Mouse (Mus musculus): Measurements from ENCODE around the gene Tsr2. TPM values are rescaled to one million over a fixed set of nuclear protein-coding genes. Genes with fewer than 3 reads are reported as not detected.

The Tsr2 gene
- total RNA-seq (2017): 12.3 to 26.1 TPM (median 14.5 TPM) in 3 replicates

DNA sequence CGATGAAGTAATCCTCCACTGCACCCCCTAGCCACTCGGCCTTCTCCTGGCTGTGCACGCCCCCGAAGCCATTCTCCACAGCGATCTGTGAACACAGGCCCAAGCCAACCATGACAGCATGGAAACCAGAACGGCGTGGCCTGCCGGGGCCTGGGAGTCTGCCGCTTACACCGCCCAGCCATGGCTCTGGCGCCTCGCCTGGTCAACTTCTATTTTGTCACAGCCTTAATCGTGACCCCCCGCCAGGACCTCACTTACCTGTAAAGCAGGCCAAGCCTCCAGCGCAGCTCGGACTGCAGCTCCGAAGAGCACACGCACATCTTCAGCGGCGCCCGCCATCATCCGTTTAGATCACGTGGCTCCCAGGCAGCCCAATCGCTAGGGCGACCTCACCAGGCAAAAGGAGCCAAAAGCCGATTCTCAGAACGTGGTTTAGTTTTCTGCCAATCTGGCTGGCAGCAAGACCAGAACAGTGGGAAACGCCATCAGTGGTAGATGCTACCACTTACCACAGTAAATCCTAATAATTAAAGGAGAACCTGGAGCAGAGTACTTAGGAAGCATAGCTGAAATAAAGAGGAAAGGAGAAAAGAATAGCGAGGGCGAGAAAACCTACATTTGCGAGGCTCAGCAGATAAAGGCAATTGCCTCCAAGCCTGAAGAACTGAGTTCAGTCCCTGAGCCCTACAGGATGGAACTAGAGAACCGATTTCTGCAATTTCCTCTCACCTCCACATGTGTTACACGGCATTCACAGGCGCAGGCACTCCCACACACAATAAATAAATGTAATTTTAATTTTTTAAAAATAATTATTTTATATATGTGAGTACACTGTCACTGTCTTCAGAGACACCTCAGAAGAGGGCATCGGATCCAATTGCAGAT lies at the start of gene Tsr2:
Gene Tsr2, minus strand, starts transcription at position 373 of the 888 bp plus-strand sequence.
- ATAC-seq (replicated peaks; ENCODE audit: insufficient number of reproducible peaks, low FRiP score, low TSS enrichment, poor library complexity, severe bottlenecking): peak; percentile 95

DNA sequence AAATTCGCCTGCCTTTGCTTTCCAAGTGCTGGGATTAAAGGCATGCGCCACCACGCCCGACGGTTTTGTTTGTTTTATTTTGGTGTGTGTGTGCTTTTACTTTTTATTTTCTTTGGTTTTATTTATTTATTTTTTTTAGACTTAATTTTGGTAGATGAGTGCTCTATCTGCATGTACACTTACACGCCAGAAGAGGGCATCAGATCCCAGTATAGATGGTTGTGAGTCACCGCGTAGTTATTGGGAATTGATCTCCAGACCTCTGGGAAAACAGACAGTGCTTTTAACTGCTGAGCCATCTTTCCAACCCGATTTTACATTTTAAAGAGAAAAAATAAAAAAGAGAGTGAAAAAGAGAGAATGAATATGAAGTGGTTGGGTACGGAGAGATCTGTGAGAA lies 36.4 kb upstream of the Tsr2 start:
- ATAC-seq (replicated peaks; ENCODE audit: insufficient number of reproducible peaks, low FRiP score, low TSS enrichment, poor library complexity, severe bottlenecking): no peak

DNA sequence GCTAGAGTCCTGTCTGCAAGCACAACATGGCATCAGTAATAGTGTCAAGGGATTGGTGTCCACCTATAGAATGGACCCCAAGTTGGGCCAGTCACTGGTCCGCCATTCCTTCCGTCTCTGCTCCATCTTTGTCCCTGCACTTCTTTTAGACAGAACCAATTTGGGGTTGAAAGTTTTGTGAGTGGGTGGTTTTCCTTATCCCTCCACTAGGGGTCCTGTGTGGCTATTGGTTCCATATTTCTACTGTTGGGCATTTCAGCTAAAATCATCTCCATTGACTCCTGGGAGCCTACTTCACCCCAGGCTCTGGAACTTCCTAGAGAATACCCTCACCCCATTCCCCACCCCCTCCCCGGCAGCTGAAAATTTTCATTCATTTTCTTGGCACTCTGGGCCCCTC lies 34.1 kb upstream of the Tsr2 start:
- ATAC-seq (replicated peaks; ENCODE audit: insufficient number of reproducible peaks, low FRiP score, low TSS enrichment, poor library complexity, severe bottlenecking): no peak

DNA sequence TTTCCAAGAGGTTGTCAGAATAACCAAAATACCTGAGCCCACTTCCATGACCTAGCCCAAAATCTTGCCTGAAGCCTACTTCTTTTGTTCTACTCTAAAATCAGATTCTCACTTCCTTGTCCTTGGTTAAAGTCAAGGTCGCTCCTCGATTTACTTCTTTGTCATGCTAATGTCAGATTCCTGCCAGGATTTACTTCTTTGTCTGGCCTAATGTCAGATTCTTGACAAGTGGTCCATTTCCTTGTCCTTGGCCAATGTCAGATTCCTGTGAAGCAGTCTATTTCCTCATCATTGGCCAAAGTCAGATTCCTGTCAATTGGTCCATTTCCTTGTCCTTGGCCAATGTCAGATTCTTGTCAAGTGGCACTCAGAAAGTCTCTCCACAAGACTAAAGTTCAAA lies 27.6 kb upstream of the Tsr2 start:
- no peak for ATAC-seq (replicated peaks; ENCODE audit: insufficient number of reproducible peaks, low FRiP score, low TSS enrichment, poor library complexity, severe bottlenecking)

DNA sequence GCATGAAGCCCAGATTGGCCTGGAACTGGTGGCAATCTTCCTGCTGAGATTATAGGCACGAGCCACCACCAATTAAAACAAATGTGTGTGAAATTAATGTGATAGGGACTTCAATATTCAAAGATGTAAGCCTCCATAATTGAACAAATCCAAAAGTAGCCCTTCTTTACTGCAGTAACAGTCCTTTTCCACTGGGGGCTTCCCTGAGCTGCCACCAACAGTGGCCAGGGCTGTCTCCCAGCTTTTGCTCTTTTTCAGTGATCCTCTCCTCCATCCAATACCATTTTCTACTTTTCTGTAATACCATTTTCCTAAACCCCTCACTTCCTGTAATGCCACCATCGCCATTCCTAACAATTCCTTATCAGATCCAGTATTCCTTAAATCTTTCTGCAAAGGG lies 21.1 kb upstream of the Tsr2 start:
- no peak for ATAC-seq (replicated peaks; ENCODE audit: insufficient number of reproducible peaks, low FRiP score, low TSS enrichment, poor library complexity, severe bottlenecking)

DNA sequence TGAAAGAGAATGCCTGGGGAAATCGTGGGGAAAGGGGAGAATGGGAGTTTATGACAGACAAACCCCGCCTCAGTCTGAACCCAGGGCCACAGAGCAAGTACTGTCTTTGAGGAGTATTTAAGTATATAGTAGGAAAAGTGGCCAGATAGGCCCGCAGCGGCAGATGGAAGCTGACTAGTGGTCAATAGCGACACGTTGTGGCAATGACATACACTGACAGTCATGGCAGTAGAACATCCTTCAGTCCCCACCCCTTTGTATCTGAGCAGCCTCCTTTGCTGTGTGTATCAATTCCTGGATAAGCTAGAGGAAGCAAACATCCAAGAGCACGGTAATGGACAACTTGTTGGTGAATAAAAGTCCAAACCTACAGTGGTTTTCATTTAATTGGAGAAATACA lies 20.5 kb upstream of the Tsr2 start:
- no peak for ATAC-seq (replicated peaks; ENCODE audit: insufficient number of reproducible peaks, low FRiP score, low TSS enrichment, poor library complexity, severe bottlenecking)

DNA sequence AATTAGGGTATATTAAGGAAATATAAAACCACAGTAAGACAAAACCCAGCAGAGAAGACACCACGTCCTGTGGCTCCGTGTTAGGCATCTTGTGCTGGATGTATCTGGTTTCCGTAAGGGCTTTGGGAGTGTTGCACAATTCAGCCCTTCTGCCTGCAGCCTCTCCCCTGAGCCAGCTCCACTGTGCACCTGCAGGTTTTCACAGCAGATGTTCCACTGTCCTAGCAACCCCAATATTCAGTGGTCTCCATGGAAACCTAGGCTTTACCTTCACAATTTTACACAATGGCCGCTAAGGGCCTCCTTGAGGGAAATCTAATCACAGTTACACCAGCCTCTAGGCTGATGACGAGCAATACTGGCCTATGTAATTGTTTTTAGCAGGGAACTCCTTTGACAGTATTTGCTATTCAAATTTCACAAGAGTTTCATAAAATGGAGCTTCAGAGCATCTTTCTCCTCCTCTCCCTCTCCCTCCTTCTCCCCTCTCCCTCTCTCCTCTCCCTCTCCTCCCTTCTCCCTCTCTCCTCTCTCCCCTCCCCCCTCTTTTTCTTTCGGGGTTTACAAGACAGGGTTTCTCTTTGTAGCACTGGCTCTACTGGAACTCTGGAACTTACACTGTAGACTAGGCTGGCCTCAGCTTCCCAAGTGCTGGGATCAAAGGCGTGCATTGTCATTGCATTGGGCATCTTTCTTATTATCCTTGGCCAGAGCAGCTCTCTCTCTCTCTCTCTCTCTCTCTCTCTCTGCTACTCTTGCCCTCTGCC lies 11.1 kb upstream of the Tsr2 start:
- no peak for ATAC-seq (replicated peaks; ENCODE audit: insufficient number of reproducible peaks, low FRiP score, low TSS enrichment, poor library complexity, severe bottlenecking)

DNA sequence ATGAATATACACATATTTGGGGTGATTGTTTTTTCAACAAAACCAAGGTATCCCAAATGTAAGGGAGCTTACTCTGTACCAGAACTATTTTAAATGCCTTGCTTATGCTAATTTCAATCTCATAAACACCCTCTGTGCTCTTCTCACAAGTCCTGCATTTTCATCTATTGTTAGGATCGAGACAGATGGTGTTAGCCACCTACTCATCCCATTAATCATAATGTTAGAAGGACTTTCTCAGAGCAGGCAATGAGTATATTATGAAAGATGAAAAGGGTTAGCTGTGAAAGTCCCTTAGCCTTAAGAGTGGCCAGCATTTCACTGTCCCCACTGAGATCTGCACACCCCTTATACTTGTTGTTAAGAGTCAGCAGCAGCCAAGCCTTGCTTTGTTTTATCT lies 8.9 kb downstream of the Tsr2 start:
- ATAC-seq (replicated peaks; ENCODE audit: insufficient number of reproducible peaks, low FRiP score, low TSS enrichment, poor library complexity, severe bottlenecking): no peak

DNA sequence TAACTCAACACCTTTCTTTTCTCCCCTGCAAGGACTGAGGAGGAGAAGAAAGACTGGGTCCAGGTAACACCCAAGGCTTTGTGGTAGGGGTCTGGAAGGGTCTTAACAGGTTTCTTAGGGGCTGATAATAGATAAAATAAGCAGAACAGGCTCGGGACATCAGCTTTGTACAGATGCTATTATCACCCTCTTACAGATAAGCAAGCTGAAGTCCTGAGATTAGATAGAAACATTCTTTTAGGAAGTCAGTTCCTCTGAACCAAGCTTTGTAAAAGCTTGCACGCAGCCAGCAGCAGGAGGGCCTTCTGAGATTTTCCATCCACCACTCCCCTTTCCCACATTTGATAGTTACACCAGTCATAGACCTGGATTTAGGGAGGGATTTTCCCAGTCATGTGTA lies 10.7 kb downstream of the Tsr2 start:
- ATAC-seq (replicated peaks; ENCODE audit: insufficient number of reproducible peaks, low FRiP score, low TSS enrichment, poor library complexity, severe bottlenecking): no peak

DNA sequence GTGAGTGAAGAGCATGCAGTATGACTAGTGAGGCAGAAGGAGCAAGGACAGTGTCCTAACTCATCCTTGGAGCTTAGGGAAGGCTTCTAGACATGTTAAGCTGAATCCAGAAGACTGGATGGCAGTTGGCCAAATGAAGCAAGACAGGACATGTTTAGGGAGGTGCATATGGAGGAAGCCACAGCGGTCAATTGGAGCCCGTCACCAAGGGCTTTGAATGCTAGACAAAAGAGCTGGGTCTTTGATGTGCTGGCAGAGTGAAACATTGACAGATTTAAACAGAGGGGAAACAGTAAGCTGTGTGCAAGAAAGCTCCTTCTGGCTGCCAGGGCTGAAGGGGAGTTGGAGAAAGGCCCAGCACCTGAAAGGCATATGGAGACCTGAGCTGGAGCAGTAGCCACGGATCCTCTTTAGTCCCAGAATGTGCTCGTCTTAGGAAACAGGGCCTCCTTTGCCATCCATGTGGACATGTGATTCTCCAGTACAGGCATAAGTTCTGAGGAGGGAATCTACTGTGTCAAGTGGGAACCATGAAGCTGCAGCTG lies 19.3 kb downstream of the Tsr2 start:
- ATAC-seq (replicated peaks; ENCODE audit: insufficient number of reproducible peaks, low FRiP score, low TSS enrichment, poor library complexity, severe bottlenecking): no peak

DNA sequence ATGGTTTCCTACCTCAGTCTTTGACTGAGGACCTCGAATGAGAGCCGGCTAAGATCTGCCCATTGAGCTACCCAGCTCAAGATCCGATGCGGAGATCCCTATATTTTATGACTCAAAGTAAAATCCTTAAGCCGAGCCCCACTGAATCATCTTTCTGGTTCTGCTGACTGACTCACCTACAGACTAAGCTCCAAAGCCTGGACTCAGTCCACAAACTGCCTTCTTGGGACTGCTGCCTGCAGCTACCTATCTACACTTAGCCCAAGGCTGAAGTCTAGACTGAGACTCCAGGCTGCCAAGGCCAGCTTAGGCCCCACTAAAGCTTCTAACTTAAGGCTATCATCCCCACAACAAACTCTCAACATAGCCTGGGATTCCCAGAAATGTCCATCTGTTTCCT lies 20.3 kb downstream of the Tsr2 start:
- ATAC-seq (replicated peaks; ENCODE audit: insufficient number of reproducible peaks, low FRiP score, low TSS enrichment, poor library complexity, severe bottlenecking): no peak

DNA sequence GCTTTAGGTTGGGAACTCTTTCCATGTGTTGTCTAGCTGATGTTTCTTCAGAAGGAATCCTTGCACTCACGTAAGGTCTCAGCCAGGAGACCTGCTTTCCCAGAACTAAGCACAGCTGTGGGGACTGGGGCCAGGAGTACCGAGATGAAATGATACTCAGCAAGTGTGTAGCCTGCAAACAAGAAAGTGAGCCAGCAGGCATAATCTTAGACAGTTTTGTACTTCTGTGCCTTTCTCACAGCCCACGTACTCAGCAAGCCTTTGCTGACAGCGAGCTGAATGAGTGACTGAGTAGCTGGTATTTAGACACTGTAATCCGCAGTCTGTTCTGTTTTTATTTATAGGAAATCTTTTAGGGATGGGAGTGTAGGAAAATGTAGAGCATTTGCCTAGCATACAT lies 28.5 kb downstream of the Tsr2 start:
- no peak for ATAC-seq (replicated peaks; ENCODE audit: insufficient number of reproducible peaks, low FRiP score, low TSS enrichment, poor library complexity, severe bottlenecking)

DNA sequence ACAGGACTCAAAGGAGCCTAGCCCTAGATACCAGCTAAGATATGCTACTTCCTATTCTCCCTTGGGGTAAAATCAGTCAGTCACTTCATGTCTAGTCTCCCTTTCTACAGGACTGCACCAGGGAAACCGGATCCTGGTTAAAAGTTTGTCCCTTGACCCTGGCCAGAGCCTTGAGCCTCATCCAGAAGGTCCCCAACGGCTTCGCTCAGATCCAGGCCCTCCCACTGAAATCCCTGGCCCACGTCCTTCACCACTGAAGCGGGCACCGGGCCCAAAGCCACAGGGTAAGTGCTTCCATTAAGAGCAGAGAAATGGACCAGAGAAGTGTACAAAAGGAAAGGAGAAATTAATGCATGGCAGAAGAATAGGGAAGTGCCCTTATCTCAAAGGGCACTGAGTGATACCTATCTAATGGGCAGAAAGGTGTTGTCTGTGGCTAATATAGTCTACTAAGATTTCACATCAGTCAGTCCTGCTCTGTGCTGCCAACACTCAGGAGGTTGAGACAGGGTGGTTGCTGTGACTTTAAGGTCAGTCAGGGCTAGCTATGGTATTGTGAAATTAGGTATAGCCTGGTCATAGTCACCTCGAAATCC lies 30.2 kb downstream of the Tsr2 start:
- no peak for ATAC-seq (replicated peaks; ENCODE audit: insufficient number of reproducible peaks, low FRiP score, low TSS enrichment, poor library complexity, severe bottlenecking)

DNA sequence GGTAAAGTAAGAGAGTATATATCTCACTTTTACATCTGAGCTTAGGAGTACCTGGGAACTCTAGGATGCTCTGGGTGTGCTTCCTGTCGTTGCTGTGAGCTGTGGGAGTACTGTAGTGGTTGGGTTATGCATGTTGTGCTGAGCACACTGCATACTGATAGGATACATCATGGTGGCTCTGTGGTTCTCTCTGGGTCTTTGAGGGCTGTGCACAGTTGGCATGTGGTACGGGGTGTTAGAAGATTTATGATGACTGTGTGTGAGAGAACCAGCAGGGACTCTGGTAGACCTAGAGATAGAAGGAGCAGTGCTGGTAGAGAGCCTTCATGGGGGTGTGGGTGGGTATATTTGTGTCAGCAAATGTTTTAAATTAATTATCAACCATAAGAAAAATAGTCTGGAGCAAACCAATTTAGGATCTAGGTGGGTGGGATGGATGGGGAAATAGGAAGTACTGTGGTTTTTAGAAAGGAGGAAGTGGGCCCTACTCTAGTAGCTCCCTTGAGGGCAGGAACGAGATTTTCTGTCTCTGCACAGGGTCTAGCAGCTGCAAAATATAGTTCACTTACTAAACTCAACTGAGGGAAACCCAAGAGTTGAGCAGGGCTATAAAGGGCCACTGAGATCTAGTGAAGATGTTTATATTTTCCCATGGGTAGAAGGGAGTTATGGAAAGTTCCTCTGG lies 34.6 kb downstream of the Tsr2 start:
- no peak for ATAC-seq (replicated peaks; ENCODE audit: insufficient number of reproducible peaks, low FRiP score, low TSS enrichment, poor library complexity, severe bottlenecking)

DNA sequence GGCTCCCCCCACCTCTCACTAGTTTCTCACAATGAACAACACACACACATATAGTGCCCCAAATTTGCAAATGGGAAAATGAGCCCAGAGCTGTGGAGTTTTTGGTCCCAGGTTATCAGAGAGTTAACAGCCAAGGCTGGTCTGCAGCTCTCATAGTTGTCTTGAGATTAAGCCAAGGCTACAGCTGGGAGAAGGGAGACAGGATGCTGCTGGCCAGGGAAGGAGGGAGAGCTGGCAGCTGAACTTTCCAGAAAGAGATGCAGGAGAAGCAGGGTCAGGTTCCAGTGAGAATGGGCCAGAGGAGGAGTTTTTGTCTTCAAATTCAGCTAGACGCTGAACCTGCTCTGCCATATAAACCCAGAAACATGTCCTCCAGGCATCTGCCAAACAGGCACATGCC lies 37.0 kb downstream of the Tsr2 start:
- no peak for ATAC-seq (replicated peaks; ENCODE audit: insufficient number of reproducible peaks, low FRiP score, low TSS enrichment, poor library complexity, severe bottlenecking)

DNA sequence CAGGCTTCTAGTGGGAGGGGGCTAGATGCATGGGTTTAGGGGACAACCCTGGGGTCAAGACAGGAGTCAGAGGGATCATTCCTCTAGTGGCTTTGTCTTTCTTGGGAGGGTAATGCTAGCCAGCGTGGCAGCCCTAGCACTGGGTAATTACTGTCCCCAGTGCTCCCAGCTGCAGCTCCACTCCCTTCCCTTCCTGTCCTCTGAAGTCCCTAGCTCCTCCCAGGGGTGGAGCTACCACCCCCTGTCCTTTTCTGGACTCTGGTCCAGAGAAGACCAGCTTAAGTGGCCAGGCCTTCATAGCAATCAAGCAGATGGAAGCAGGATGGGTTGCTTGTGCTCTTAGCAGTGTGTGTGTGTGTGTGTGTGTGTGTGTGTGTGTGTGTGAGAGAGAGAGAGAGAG lies 40.8 kb downstream of the Tsr2 start:
- ATAC-seq (replicated peaks; ENCODE audit: insufficient number of reproducible peaks, low FRiP score, low TSS enrichment, poor library complexity, severe bottlenecking): no peak

DNA sequence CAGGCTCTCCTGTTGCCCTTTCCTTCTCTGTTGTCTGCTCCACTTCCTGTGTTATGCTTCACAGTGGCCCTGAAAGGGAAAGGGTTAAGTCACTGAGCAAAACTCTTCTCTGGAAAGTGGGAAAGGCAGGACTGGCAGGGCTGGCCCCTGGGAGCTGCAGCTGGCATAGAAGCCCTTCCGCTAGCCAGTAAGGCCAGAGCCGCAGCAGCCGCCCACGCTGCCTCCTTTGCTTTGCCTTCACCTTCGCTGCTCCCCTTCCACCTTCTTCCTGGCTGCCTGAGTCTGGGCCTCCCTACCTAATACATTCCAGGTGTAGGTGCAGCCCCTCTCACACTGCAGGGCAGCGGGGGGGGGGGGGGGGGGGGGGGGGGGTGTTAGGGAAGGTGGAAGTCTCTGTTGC lies 41.9 kb downstream of the Tsr2 start:
- no peak for ATAC-seq (replicated peaks; ENCODE audit: insufficient number of reproducible peaks, low FRiP score, low TSS enrichment, poor library complexity, severe bottlenecking)

DNA sequence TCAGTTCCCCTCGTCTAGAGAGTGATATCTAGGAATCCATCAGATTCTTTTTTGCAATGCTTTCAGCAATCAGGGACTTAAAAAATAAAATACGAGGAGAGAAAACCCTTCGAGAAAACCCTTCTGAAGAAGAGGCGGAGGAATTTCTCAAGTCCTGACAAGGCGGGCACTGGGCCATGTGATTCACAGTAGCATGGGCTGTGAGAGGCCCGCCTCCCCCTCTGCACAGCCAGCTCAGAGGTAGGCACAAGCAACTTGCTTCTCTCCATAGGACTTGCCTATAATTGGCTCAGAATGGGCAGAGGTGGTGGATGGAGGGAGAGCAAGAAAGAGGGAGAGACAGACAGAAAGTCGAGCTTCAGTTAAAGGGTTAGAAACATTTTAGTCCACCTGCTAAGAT lies 46.0 kb downstream of the Tsr2 start:
- ATAC-seq (replicated peaks; ENCODE audit: insufficient number of reproducible peaks, low FRiP score, low TSS enrichment, poor library complexity, severe bottlenecking): no peak

DNA sequence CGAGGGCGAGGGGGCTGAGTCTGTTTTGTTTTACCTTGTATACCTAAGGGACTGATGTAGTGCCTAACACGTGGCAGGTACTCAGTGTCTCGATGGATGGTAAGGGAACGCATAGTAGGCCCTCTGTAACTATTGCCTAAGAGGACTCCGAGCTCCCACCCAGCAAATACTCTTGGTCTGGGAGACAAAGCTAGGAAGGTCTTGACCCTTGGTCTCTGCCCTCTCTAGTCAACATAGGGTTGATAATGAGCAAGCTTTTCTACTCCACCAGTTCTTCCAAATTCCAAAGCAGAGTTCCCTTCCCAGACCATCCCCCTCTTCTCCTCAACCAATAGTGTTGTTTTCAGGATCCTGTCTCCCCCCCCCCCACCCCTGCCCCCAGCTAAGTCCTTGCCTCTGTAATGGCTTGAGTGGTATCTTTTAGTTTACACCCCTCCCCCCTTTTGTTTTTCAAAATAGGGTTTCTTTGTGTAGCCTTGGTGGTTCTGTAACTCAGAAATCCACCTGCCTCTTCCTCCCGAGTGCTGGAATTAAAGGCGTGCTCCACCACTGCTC lies 46.6 kb downstream of the Tsr2 start:
- no peak for ATAC-seq (replicated peaks; ENCODE audit: insufficient number of reproducible peaks, low FRiP score, low TSS enrichment, poor library complexity, severe bottlenecking)

All from monocyte, adult 5-6 weeks (primary cell).